Comparison of ENCODE assay signal across 8 mouse cellular contexts in genomic region chr19:6335458-6335827, GRCm38 (mm10). TPM values are rescaled to one million over a fixed set of nuclear protein-coding genes. Genes with fewer than 3 reads are reported as not detected.
DNase-seq lines count a peak whose midpoint lies in the region; ATAC-seq lines count a peak whose summit lies in the region.

No protein-coding gene starts in this region.

- ATAC-seq in lung, embryonic 16.5 days (ENCODE audit: low read depth): no peak
- peak; percentile 12 for ATAC-seq in heart, embryonic 15.5 days (replicated peaks; ENCODE audit: insufficient number of reproducible peaks, insufficient read depth, low FRiP score, low read depth)
- ATAC-seq in limb, embryonic 11.5 days (ENCODE audit: insufficient number of reproducible peaks, low FRiP score, low TSS enrichment, low read depth): no peak
- peak; percentile 39 for ATAC-seq in neural tube, embryonic 14.5 days (ENCODE audit: low read depth)

- H3K4me3 ChIP-seq in lung, embryonic 16.5 days (ENCODE audit: low read length): peak overlapping the region; percentile 96
- H3K4me3 ChIP-seq in heart, embryonic 15.5 days: peak overlapping the region; percentile 92
- peak overlapping the region; percentile 88 for H3K4me3 ChIP-seq in limb, embryonic 11.5 days (ENCODE audit: low read depth, low read length)
- peak overlapping the region; percentile 87 for H3K4me3 ChIP-seq in neural tube, embryonic 14.5 days (ENCODE audit: low read depth, low read length)

- DNase-seq in lung, postnatal 25 days (ENCODE audit: low spot score): no peak
- DNase-seq in cerebellum, adult 8-10 months: peak; percentile 50
- DNase-seq in limb, embryonic 11.5 days (ENCODE audit: low spot score): peak; percentile 38
- no peak for DNase-seq in retina, postnatal 1 day
- DNase-seq in left cerebral cortex, adult 8-10 months (ENCODE audit: low spot score in 2 of 2): no peak

- no peaks in the 10 kb centered on the region for H3K9me3 ChIP-seq in lung, embryonic 16.5 days (ENCODE audit: control insufficient read depth, low read length)
- no peaks in the 10 kb centered on the region for H3K9me3 ChIP-seq in heart, embryonic 15.5 days (replicated peaks)
- no peaks in the 10 kb centered on the region for H3K9me3 ChIP-seq in limb, embryonic 11.5 days (ENCODE audit: control insufficient read depth, low read length)
- no peaks in the 10 kb centered on the region for H3K9me3 ChIP-seq in neural tube, embryonic 14.5 days (ENCODE audit: control insufficient read depth, low read length)

- 1% methylated on average over 24 of the region's 25 CpGs for WGBS in lung, embryonic 16.5 days
- under 1% methylated on average over 25 of the region's 25 CpGs for WGBS in heart, embryonic 15.5 days
- under 1% methylated on average over 25 of the region's 25 CpGs for WGBS in limb, embryonic 11.5 days
- WGBS in neural tube, embryonic 14.5 days: under 1% methylated on average over 25 of the region's 25 CpGs

- H3K9ac ChIP-seq in lung, embryonic 16.5 days (ENCODE audit: low read length): peak overlapping the region; percentile 91
- H3K9ac ChIP-seq in heart, embryonic 15.5 days: peak overlapping the region; percentile 87
- peak overlapping the region; percentile 77 for H3K9ac ChIP-seq in limb, embryonic 11.5 days (ENCODE audit: low read length)
- peak overlapping the region; percentile 82 for H3K9ac ChIP-seq in neural tube, embryonic 14.5 days (replicated peaks; ENCODE audit: low read depth, low read length)

- peaks cover 26% of the 10 kb centered on the region for H3K4me1 ChIP-seq in lung, embryonic 16.5 days (replicated peaks; ENCODE audit: control insufficient read depth, insufficient read depth, low read length)
- peaks cover 42% of the 10 kb centered on the region for H3K4me1 ChIP-seq in heart, embryonic 15.5 days (replicated peaks)
- H3K4me1 ChIP-seq in limb, embryonic 11.5 days (ENCODE audit: control insufficient read depth, insufficient read depth, low read length): peaks cover 25% of the 10 kb centered on the region
- peaks cover 17% of the 10 kb centered on the region for H3K4me1 ChIP-seq in neural tube, embryonic 14.5 days (ENCODE audit: control insufficient read depth, insufficient read depth, low read length)

- H3K36me3 ChIP-seq in lung, embryonic 16.5 days (ENCODE audit: control insufficient read depth, insufficient read depth, low read length): peaks cover 26% of the 10 kb centered on the region
- H3K36me3 ChIP-seq in heart, embryonic 15.5 days: peaks cover 37% of the 10 kb centered on the region
- H3K36me3 ChIP-seq in limb, embryonic 11.5 days (ENCODE audit: control insufficient read depth, insufficient read depth, low read length): peaks cover 22% of the 10 kb centered on the region
- H3K36me3 ChIP-seq in neural tube, embryonic 14.5 days (ENCODE audit: control insufficient read depth, insufficient read depth, low read length): peaks cover 27% of the 10 kb centered on the region

- H3K4me2 ChIP-seq in lung, embryonic 16.5 days (ENCODE audit: low read depth, low read length): peak overlapping the region; percentile 97
- H3K4me2 ChIP-seq in heart, embryonic 15.5 days: peak overlapping the region; percentile 90
- H3K4me2 ChIP-seq in limb, embryonic 11.5 days (ENCODE audit: low read depth, severe bottlenecking): peak overlapping the region; percentile 88
- peak overlapping the region; percentile 94 for H3K4me2 ChIP-seq in neural tube, embryonic 14.5 days (ENCODE audit: low read depth, low read length)

- peak overlapping the region; percentile 73 for H3K27ac ChIP-seq in lung, embryonic 16.5 days (ENCODE audit: low read length)
- peak overlapping the region; percentile 79 for H3K27ac ChIP-seq in heart, embryonic 15.5 days
- H3K27ac ChIP-seq in limb, embryonic 11.5 days (replicated peaks; ENCODE audit: low read depth, low read length): peak overlapping the region; percentile 45; the same call in 1 of the 2 replicates
- peak overlapping the region; percentile 60 for H3K27ac ChIP-seq in neural tube, embryonic 14.5 days (ENCODE audit: low read depth, low read length)

- no peaks in the 10 kb centered on the region for H3K27me3 ChIP-seq in lung, embryonic 16.5 days (ENCODE audit: control insufficient read depth, insufficient read depth, low read depth, low read length)
- H3K27me3 ChIP-seq in heart, embryonic 15.5 days: no peaks in the 10 kb centered on the region
- no peaks in the 10 kb centered on the region for H3K27me3 ChIP-seq in limb, embryonic 11.5 days (ENCODE audit: control insufficient read depth, insufficient read depth, low read length)
- H3K27me3 ChIP-seq in neural tube, embryonic 14.5 days (ENCODE audit: control insufficient read depth, insufficient read depth, low read length): no peaks in the 10 kb centered on the region

RNA-seq across cellular contexts. Expression of gene Men1, which starts 0.7 kb away (rescaled TPM):
- 70.9 and 76.9 TPM in 2 replicates for polyA plus RNA-seq in lung, embryonic 16.5 days (2015; fragmentation: Nextera tagmentation; extraction: Ambion mirVana)
- polyA plus RNA-seq in heart, embryonic 15.5 days (2015; fragmentation: Nextera tagmentation; extraction: Ambion mirVana): 36.1 and 50.6 TPM in 2 replicates
- polyA plus RNA-seq in limb, embryonic 11.5 days (2014; fragmentation: Nextera tagmentation; extraction: Ambion mirVana): 65.3 and 66.7 TPM in 2 replicates
- polyA plus RNA-seq in neural tube, embryonic 14.5 days (2014; fragmentation: Nextera tagmentation; extraction: Ambion mirVana): 36.8 and 43.9 TPM in 2 replicates
- total RNA-seq in left cerebral cortex, adult 8-10 months (2022): 10 to 100 TPM; 58.9 to 66.9 (median 62.6) TPM

RNA-seq across cellular contexts. Expression of gene Map4k2, which starts 5.5 kb away (rescaled TPM):
- 24.8 and 27.6 TPM in 2 replicates for polyA plus RNA-seq in lung, embryonic 16.5 days (2015; fragmentation: Nextera tagmentation; extraction: Ambion mirVana)
- polyA plus RNA-seq in heart, embryonic 15.5 days (2015; fragmentation: Nextera tagmentation; extraction: Ambion mirVana): 12.6 and 17.9 TPM in 2 replicates
- 6.8 and 7.3 TPM in 2 replicates for polyA plus RNA-seq in limb, embryonic 11.5 days (2014; fragmentation: Nextera tagmentation; extraction: Ambion mirVana)
- 13.3 and 15.8 TPM in 2 replicates for polyA plus RNA-seq in neural tube, embryonic 14.5 days (2014; fragmentation: Nextera tagmentation; extraction: Ambion mirVana)
- total RNA-seq in left cerebral cortex, adult 8-10 months (2022): 100 to 1,000 TPM in 2 of 4 experiments, 10 to 100 TPM in 2; 91.7 to 111 (median 101) TPM

RNA-seq across cellular contexts. Expression of gene Sf1, which starts 28.0 kb away (rescaled TPM):
- polyA plus RNA-seq in lung, embryonic 16.5 days (2015; fragmentation: Nextera tagmentation; extraction: Ambion mirVana): 120 and 132 TPM in 2 replicates
- polyA plus RNA-seq in heart, embryonic 15.5 days (2015; fragmentation: Nextera tagmentation; extraction: Ambion mirVana): 79.0 and 98.4 TPM in 2 replicates
- polyA plus RNA-seq in limb, embryonic 11.5 days (2014; fragmentation: Nextera tagmentation; extraction: Ambion mirVana): 209 and 228 TPM in 2 replicates
- 91.7 and 112 TPM in 2 replicates for polyA plus RNA-seq in neural tube, embryonic 14.5 days (2014; fragmentation: Nextera tagmentation; extraction: Ambion mirVana)
- 100 to 1,000 TPM; 164 to 203 (median 187) TPM for total RNA-seq in left cerebral cortex, adult 8-10 months (2022)

RNA-seq across cellular contexts. Expression of gene Cdc42bpg, which starts 29.2 kb away (rescaled TPM):
- 1.1 and 1.7 TPM in 2 replicates for polyA plus RNA-seq in lung, embryonic 16.5 days (2015; fragmentation: Nextera tagmentation; extraction: Ambion mirVana)
- 0.30 and 0.60 TPM in 2 replicates for polyA plus RNA-seq in heart, embryonic 15.5 days (2015; fragmentation: Nextera tagmentation; extraction: Ambion mirVana)
- polyA plus RNA-seq in limb, embryonic 11.5 days (2014; fragmentation: Nextera tagmentation; extraction: Ambion mirVana): 0.54 and 0.69 TPM in 2 replicates
- polyA plus RNA-seq in neural tube, embryonic 14.5 days (2014; fragmentation: Nextera tagmentation; extraction: Ambion mirVana): 0.61 and 0.71 TPM in 2 replicates
- 1 to 10 TPM; 5.4 to 7.4 (median 5.5) TPM for total RNA-seq in left cerebral cortex, adult 8-10 months (2022)

RNA-seq across cellular contexts. Expression of gene Pygm, which starts 48.8 kb away (rescaled TPM):
- 28.6 and 36.1 TPM in 2 replicates for polyA plus RNA-seq in lung, embryonic 16.5 days (2015; fragmentation: Nextera tagmentation; extraction: Ambion mirVana)
- 282 and 297 TPM in 2 replicates for polyA plus RNA-seq in heart, embryonic 15.5 days (2015; fragmentation: Nextera tagmentation; extraction: Ambion mirVana)
- 1.8 and 2.0 TPM in 2 replicates for polyA plus RNA-seq in limb, embryonic 11.5 days (2014; fragmentation: Nextera tagmentation; extraction: Ambion mirVana)
- polyA plus RNA-seq in neural tube, embryonic 14.5 days (2014; fragmentation: Nextera tagmentation; extraction: Ambion mirVana): 4.3 and 4.4 TPM in 2 replicates
- 10 to 100 TPM; 25.2 to 37.8 (median 32.7) TPM for total RNA-seq in left cerebral cortex, adult 8-10 months (2022)

Comparison
In these comparisons a context has a peak if more than half of its experiments do, and no peak if none do; other contexts are left out.
1. ATAC-seq: peak in heart, embryonic 15.5 days (single experiment) and neural tube, embryonic 14.5 days (single experiment); none in lung, embryonic 16.5 days (single experiment) and limb, embryonic 11.5 days (single experiment).
2. DNase-seq: peak in cerebellum, adult 8-10 months (single experiment) and limb, embryonic 11.5 days (single experiment); none in lung, postnatal 25 days (single experiment), retina, postnatal 1 day (single experiment) and left cerebral cortex, adult 8-10 months (0 of 2).
3. Peak in every context shown above with its lines, with median percentiles within 50 percentile points of each other: H3K27ac ChIP-seq, H3K4me2 ChIP-seq, H3K4me3 ChIP-seq and H3K9ac ChIP-seq.